Mouse (Mus musculus) hindbrain, embryonic 14.5 days (tissue): ENCODE results near the gene Map3k13. TPM values are rescaled to one million over a fixed set of nuclear protein-coding genes. Genes with fewer than 3 reads are reported as not detected.

ENCODE experiments used
- ATAC-seq: fragments of 200-750 bp; cut with Nextera tagmentation; 2 replicates; pipeline ENCODE4 v1.8.0; 2017; ENCODE audit warnings: moderate number of reproducible peaks, mild to moderate bottlenecking, moderate TSS enrichment, moderate library complexity; ENCODE audit not compliant: low FRiP score
- DNase-seq: peaks from one replicate; pipeline ENCODE4 v3.0.0-alpha.2; 2015; ENCODE audit warnings: low spot score
- H3K27ac ChIP-seq: fragments of 300-500 bp; sonication (generic); 2 replicates; pipeline ENCODE4 v1.5.1; 2014; ENCODE audit warnings: mild to moderate bottlenecking, moderate library complexity
- H3K27me3 ChIP-seq: fragments of 300-500 bp; sonication (generic); 2 replicates; pipeline ENCODE4 v1.6.1; 2014; ENCODE audit warnings: mild to moderate bottlenecking, low read length, mixed read lengths; ENCODE audit not compliant: control insufficient read depth, insufficient read depth
- H3K36me3 ChIP-seq: fragments of 300-500 bp; sonication (generic); replicated peaks from 2 replicates; pipeline ENCODE4 v1.6.1; 2014; ENCODE audit not compliant: control insufficient read depth, insufficient read depth
- H3K4me1 ChIP-seq: fragments of 300-500 bp; sonication (generic); replicated peaks from 2 replicates; pipeline ENCODE4 v1.6.1; 2014; ENCODE audit warnings: antibody characterized with exemption, low read length, mixed read lengths; ENCODE audit not compliant: control insufficient read depth, insufficient read depth
- H3K4me2 ChIP-seq: fragments of 300-500 bp; sonication (generic); replicated peaks from 2 replicates; pipeline ENCODE4 v1.6.1; 2014; ENCODE audit warnings: mild to moderate bottlenecking, moderate library complexity
- H3K4me3 ChIP-seq: fragments of 300-500 bp; sonication (generic); replicated peaks from 2 replicates; pipeline ENCODE4 v1.5.1; 2014; ENCODE audit warnings: mild to moderate bottlenecking, low read length
- H3K9ac ChIP-seq: fragments of 300-500 bp; sonication (generic); 2 replicates; pipeline ENCODE4 v1.6.1; 2014
- H3K9me3 ChIP-seq: fragments of 300-500 bp; sonication (generic); 2 replicates; pipeline ENCODE4 v1.6.1; 2016; ENCODE audit warnings: low read length; ENCODE audit not compliant: control insufficient read depth
- whole genome bisulfite sequencing: fragments of 180-500 bp; shearing (Covaris S2); extraction: QIAGEN DNeasy Blood & Tissue Kit; methylation state at CpG from one replicate; pipeline ENCODE4 v1.1.7; 2014; 5-methylcytosine and 5-hydroxymethylcytosine counted together
- polyA plus RNA-seq: library from polyadenylated mRNA; unstranded; fragments of >200 nt; fragmentation: Nextera tagmentation; extraction: Ambion mirVana; gene quantifications from 2 replicates; pipeline ENCODE4 v1.2.1, GENCODE M21; 2014

Map3k13 gene
- polyA plus RNA-seq, 1 experiment from 2014 or later = 8.3 TPM

- no peak overlapping the region for H3K4me2 ChIP-seq
- no peak overlapping the region for H3K27ac ChIP-seq
- H3K9me3 ChIP-seq = no peaks in the 10 kb centered on the region
- no peak for ATAC-seq
- 92% methylated on average over 8 of the region's 8 CpGs for WGBS
- no peak overlapping the region for H3K4me3 ChIP-seq
- no peaks in the 10 kb centered on the region for H3K36me3 ChIP-seq
- no peaks in the 10 kb centered on the region for H3K4me1 ChIP-seq
- no peak overlapping the region for H3K9ac ChIP-seq
- no peaks in the 10 kb centered on the region for H3K27me3 ChIP-seq
- no peak for DNase-seq
Measured at GRCm38 (mm10) chr16:21834866-21835583, 40.9 kb downstream of the Map3k13 start.

GRCm38 (mm10) chr16:21835584-21835931 lies 41.4 kb downstream of the Map3k13 start:
- no peaks in the 10 kb centered on the region for H3K27me3 ChIP-seq
- no peaks in the 10 kb centered on the region for H3K9me3 ChIP-seq
- H3K4me1 ChIP-seq = no peaks in the 10 kb centered on the region
- 61% methylated on average over 7 of the region's 7 CpGs for WGBS
- no peak overlapping the region for H3K9ac ChIP-seq
- no peak overlapping the region for H3K4me3 ChIP-seq
- H3K36me3 ChIP-seq = no peaks in the 10 kb centered on the region
- no peak for ATAC-seq
- DNase-seq = no peak
- no peak overlapping the region for H3K4me2 ChIP-seq
- H3K27ac ChIP-seq = no peak overlapping the region

GRCm38 (mm10) chr16:21836311-21837072 lies 42.3 kb downstream of the Map3k13 start:
- H3K27ac ChIP-seq = no peak overlapping the region
- H3K36me3 ChIP-seq = no peaks in the 10 kb centered on the region
- no peaks in the 10 kb centered on the region for H3K4me1 ChIP-seq
- H3K4me2 ChIP-seq = no peak overlapping the region
- 57% methylated on average over 7 of the region's 7 CpGs for WGBS
- H3K9me3 ChIP-seq = no peaks in the 10 kb centered on the region
- no peak overlapping the region for H3K9ac ChIP-seq
- DNase-seq = peak; percentile 72
- peak; percentile 78; the same call in 1 of the 2 replicates for ATAC-seq
- no peaks in the 10 kb centered on the region for H3K27me3 ChIP-seq
- H3K4me3 ChIP-seq = no peak overlapping the region

- Histone ChIP-seq H3K4me3 (no peak overlapping the region), H3K4me1 (no peaks in the 10 kb centered on the region), H3K9me3 (no peaks in the 10 kb centered on the region), H3K27me3 (no peaks in the 10 kb centered on the region), H3K4me2 (no peak overlapping the region), H3K9ac (no peak overlapping the region), H3K36me3 (no peaks in the 10 kb centered on the region), H3K27ac (no peak overlapping the region)
- WGBS = 81% methylated on average over 6 of the region's 6 CpGs
- DNase-seq (no peak), ATAC-seq (no peak)
Measured at GRCm38 (mm10) chr16:21837694-21838093, 43.5 kb downstream of the Map3k13 start.

- WGBS = 2% methylated on average over 16 of the region's 16 CpGs
- Histone ChIP-seq H3K4me2 (peak overlapping the region; percentile 61), H3K9me3 (no peaks in the 10 kb centered on the region), H3K36me3 (no peaks in the 10 kb centered on the region), H3K4me3 (peak overlapping the region; percentile 55), H3K9ac (peak overlapping the region; percentile 75), H3K4me1 (peaks cover 25% of the 10 kb centered on the region), H3K27ac (peak overlapping the region; percentile 94), H3K27me3 (no peaks in the 10 kb centered on the region)
- ATAC-seq (peak; percentile 100), DNase-seq (peak; percentile 90)
Measured at GRCm38 (mm10) chr16:21845800-21846671, 51.9 kb downstream of the Map3k13 start.

- 0 out of 2 replicates have a peak overlapping the region, but pooled peaks have one; percentile 12 for H3K4me2 ChIP-seq
Measured at GRCm38 (mm10) chr16:21848444-21848843, 54.3 kb downstream of the Map3k13 start.

GRCm38 (mm10) chr16:21848847-21849246 lies 54.7 kb downstream of the Map3k13 start:
- no peak overlapping the region for H3K4me3 ChIP-seq
- 87% methylated on average over 4 of the region's 4 CpGs for WGBS
- no peaks in the 10 kb centered on the region for H3K27me3 ChIP-seq
- ATAC-seq (no peak), DNase-seq (no peak)
- no peaks in the 10 kb centered on the region for H3K9me3 ChIP-seq
- H3K36me3 ChIP-seq = no peaks in the 10 kb centered on the region
- no peak overlapping the region for H3K9ac ChIP-seq
- H3K4me2 ChIP-seq = 0 out of 2 replicates have a peak overlapping the region, but pooled peaks have one; percentile 12
- H3K27ac ChIP-seq = no peak overlapping the region
- H3K4me1 ChIP-seq = peaks cover 43% of the 10 kb centered on the region

More at GRCm38 (mm10) chr16:21848444-21848843, 54.3 kb downstream of the Map3k13 start:
- peaks cover 39% of the 10 kb centered on the region for H3K4me1 ChIP-seq
- no peaks in the 10 kb centered on the region for H3K27me3 ChIP-seq
- no peak overlapping the region for H3K9ac ChIP-seq
- DNase-seq = no peak
- H3K9me3 ChIP-seq = no peaks in the 10 kb centered on the region
- WGBS = 53% methylated on average over 3 of the region's 3 CpGs
- H3K4me3 ChIP-seq = no peak overlapping the region
- no peak overlapping the region for H3K27ac ChIP-seq
- H3K36me3 ChIP-seq = no peaks in the 10 kb centered on the region
- no peak for ATAC-seq

- H3K9me3 ChIP-seq = no peaks in the 10 kb centered on the region
- H3K4me1 ChIP-seq = peaks cover 50% of the 10 kb centered on the region
- no peaks in the 10 kb centered on the region for H3K27me3 ChIP-seq
- peak overlapping the region; percentile 78 for H3K27ac ChIP-seq
- 0 out of 2 replicates have a peak overlapping the region, but pooled peaks have one; percentile 36 for H3K4me2 ChIP-seq
- no peak overlapping the region for H3K4me3 ChIP-seq
- 80% methylated on average over 7 of the region's 7 CpGs for WGBS
- DNase-seq (no peak), ATAC-seq (no peak)
- H3K9ac ChIP-seq = no peak overlapping the region
- H3K36me3 ChIP-seq = no peaks in the 10 kb centered on the region
Measured at GRCm38 (mm10) chr16:21852374-21852773, 58.2 kb downstream of the Map3k13 start.
